Mouse (Mus musculus) myocyte (in vitro differentiated cells): Measurements from ENCODE around the gene Larp4. TPM values are rescaled to one million over a fixed set of nuclear protein-coding genes. Genes with fewer than 3 reads are reported as not detected.
A peak's percentile ranks its signal among the peaks of the same experiment; 100 is the strongest.
"Not testable (repeated sequence)": the region's sequence is repeated elsewhere in the genome, so short reads cannot be mapped to it uniquely, and the experiment has no call there.

ENCODE experiments used
- H3K27me3 ChIP-seq: one replicate; pipeline ENCODE4 v1.6.1; 2011; ENCODE audit not compliant: control insufficient read depth, insufficient read depth, insufficient read length
- H3K36me3 ChIP-seq: one replicate; pipeline ENCODE4 v1.6.1; 2011; ENCODE audit not compliant: control insufficient read depth, insufficient read depth
- H3K4me2 ChIP-seq: one replicate; pipeline ENCODE4 v1.6.1; 2011; ENCODE audit warnings: low read depth, control low read depth
- H3K4me3 ChIP-seq: one replicate; pipeline ENCODE4 v1.5.1; 2011; ENCODE audit warnings: mild to moderate bottlenecking, control low read depth, moderate library complexity
- H3K79me2 ChIP-seq: one replicate; pipeline ENCODE4 v1.6.1; 2011; ENCODE audit not compliant: control insufficient read depth, insufficient read depth
- H3ac ChIP-seq: one replicate; pipeline ENCODE4 v1.6.1; 2011; ENCODE audit not compliant: control insufficient read depth, insufficient read length
- CEBPB ChIP-seq: IDR thresholded peaks from 2 replicates; pipeline ENCODE4 v1.6.1; 2011; ENCODE audit warnings: mild to moderate bottlenecking, moderate library complexity; ENCODE audit not compliant: poor library complexity, insufficient read depth, severe bottlenecking
- E2F4 ChIP-seq: IDR thresholded peaks from one replicate; pipeline ENCODE4 v1.6.1; 2011; ENCODE audit warnings: mild to moderate bottlenecking, control low read depth, moderate library complexity; ENCODE audit not compliant: insufficient read depth
- MAX ChIP-seq: IDR thresholded peaks from one replicate; pipeline ENCODE4 v1.6.1; 2011; ENCODE audit warnings: low read depth, mild to moderate bottlenecking, control low read depth
- MYOD1 ChIP-seq, 3 experiments: IDR thresholded peaks; one replicate each; pipeline ENCODE4 v1.6.1; 2011; ENCODE audit warnings: control low read depth in 2 of 3, low read depth in 2 of 3, mild to moderate bottlenecking in 2 of 3, moderate library complexity in 1 of 3; ENCODE audit not compliant: insufficient read length in 2 of 3, control insufficient read depth in 1 of 3
- MYOG ChIP-seq, 3 experiments: IDR thresholded peaks; one replicate each; pipeline ENCODE4 v1.6.1; 2011; ENCODE audit warnings: control low read depth in 2 of 3, low read depth in 2 of 3, mild to moderate bottlenecking in 2 of 3; ENCODE audit not compliant: insufficient read length in 2 of 3, control insufficient read depth in 1 of 3, insufficient read depth in 1 of 3
- POLR2A ChIP-seq: IDR thresholded peaks from one replicate; pipeline ENCODE4 v1.6.1; 2011; ENCODE audit warnings: low read depth, mild to moderate bottlenecking, control low read depth, moderate library complexity; ENCODE audit not compliant: insufficient read length
- POLR2AphosphoS2 ChIP-seq: IDR thresholded peaks from one replicate; pipeline ENCODE4 v1.6.1; 2011; ENCODE audit warnings: low read depth, control low read depth; ENCODE audit not compliant: insufficient read length
- REST ChIP-seq: IDR thresholded peaks from one replicate; pipeline ENCODE4 v1.6.1; 2011; ENCODE audit warnings: mild to moderate bottlenecking, control low read depth, moderate library complexity; ENCODE audit not compliant: insufficient read depth, insufficient read length
- SRF ChIP-seq: IDR thresholded peaks from one replicate; pipeline ENCODE4 v1.6.1; 2011; ENCODE audit warnings: low read depth; ENCODE audit not compliant: control insufficient read depth, insufficient read length
- TCF12 ChIP-seq: IDR thresholded peaks from one replicate; pipeline ENCODE4 v1.6.1; 2011; ENCODE audit warnings: mild to moderate bottlenecking, control low read depth; ENCODE audit not compliant: poor library complexity, insufficient read depth, severe bottlenecking
- TCF3 ChIP-seq: IDR thresholded peaks from one replicate; pipeline ENCODE4 v1.6.1; 2011; ENCODE audit warnings: low read depth, control low read depth; ENCODE audit not compliant: insufficient read length
- USF1 ChIP-seq: IDR thresholded peaks from one replicate; pipeline ENCODE4 v1.6.1; 2011; ENCODE audit warnings: low read depth, mild to moderate bottlenecking, control low read depth, moderate library complexity
- polyA plus RNA-seq: library from polyadenylated mRNA; unstranded; fragments of >200 nt; fragmentation: generic; extraction: Trizol; gene quantifications from one replicate; pipeline ENCODE4 v1.2.1, GENCODE M21; 2012; ENCODE audit warnings: missing spikeins

The Larp4 gene
- polyA plus RNA-seq, 1 experiment = 15.9 TPM

GRCm38 (mm10) chr15:99970606-99971005 lies 741 bp downstream of the Larp4 start:
- H3ac ChIP-seq = no peak overlapping the region
- peaks cover 16% of the 10 kb centered on the region for H3K27me3 ChIP-seq
- H3K4me3 ChIP-seq = no peak overlapping the region
- H3K79me2 ChIP-seq = peaks cover 24% of the 10 kb centered on the region
- H3K36me3 ChIP-seq = no peaks in the 10 kb centered on the region
- H3K4me2 ChIP-seq = no peak overlapping the region
- no peak for TF ChIP-seq TCF12
- TF ChIP-seq MYOD1 (IDR thresholded peaks at IDR 0.05; ENCODE audit: control insufficient read depth in 1 of 3, insufficient read length in 2 of 3, low read depth in 2 of 3) = no peak
- no peak for TF ChIP-seq USF1
- no peak for TF ChIP-seq SRF
- TF ChIP-seq MYOG (IDR thresholded peaks at IDR 0.05; ENCODE audit: control insufficient read depth in 1 of 3, insufficient read depth in 1 of 3, insufficient read length in 2 of 3, low read depth in 2 of 3) = no peak

GRCm38 (mm10) chr15:99972361-99972988 lies 2.6 kb downstream of the Larp4 start:
- peak overlapping the region; percentile 88 for H3K4me3 ChIP-seq
- H3K36me3 ChIP-seq = no peaks in the 10 kb centered on the region
- H3ac ChIP-seq = peak overlapping the region; percentile 89
- TF ChIP-seq MYOG (IDR thresholded peaks at IDR 0.05; ENCODE audit: control insufficient read depth in 1 of 3, insufficient read depth in 1 of 3, insufficient read length in 2 of 3, low read depth in 2 of 3) (peak in 2 of 3 experiments; percentile 76 to 83), TCF3 (no peak), POLR2A (peak; percentile 83), CEBPB (no peak), POLR2AphosphoS2 (peak; percentile 88), MAX (peak; percentile 28), MYOD1 (IDR thresholded peaks at IDR 0.05; ENCODE audit: control insufficient read depth in 1 of 3, insufficient read length in 2 of 3, low read depth in 2 of 3) (peak in 2 of 3 experiments; percentile 46 to 59)
- peaks cover 43% of the 10 kb centered on the region for H3K79me2 ChIP-seq
- peak overlapping the region; percentile 72 for H3K4me2 ChIP-seq
- H3K27me3 ChIP-seq = peaks cover under 1% of the 10 kb centered on the region

GRCm38 (mm10) chr15:99972989-99973911 lies 3.4 kb downstream of the Larp4 start:
- TF ChIP-seq TCF12 (no peak), MYOG (IDR thresholded peaks at IDR 0.05; ENCODE audit: control insufficient read depth in 1 of 3, insufficient read depth in 1 of 3, insufficient read length in 2 of 3, low read depth in 2 of 3) (peak in 1 of 3 experiments; percentile 38), POLR2AphosphoS2 (peak; percentile 38), POLR2A (peak; percentile 52)
- Histone ChIP-seq H3ac (peak overlapping the region; percentile 89), H3K36me3 (no peaks in the 10 kb centered on the region), H3K4me2 (peak overlapping the region; percentile 99), H3K4me3 (peak overlapping the region; percentile 88), H3K27me3 (no peaks in the 10 kb centered on the region), H3K79me2 (peaks cover 51% of the 10 kb centered on the region)

- TF ChIP-seq MAX (no peak), USF1 (no peak), POLR2AphosphoS2 (no peak), REST (no peak), TCF12 (no peak), POLR2A (no peak), MYOG (IDR thresholded peaks at IDR 0.05; ENCODE audit: control insufficient read depth in 1 of 3, insufficient read depth in 1 of 3, insufficient read length in 2 of 3, low read depth in 2 of 3) (no peak), TCF3 (no peak), CEBPB (no peak), SRF (no peak), E2F4 (no peak), MYOD1 (IDR thresholded peaks at IDR 0.05; ENCODE audit: control insufficient read depth in 1 of 3, insufficient read length in 2 of 3, low read depth in 2 of 3) (no peak)
- peak overlapping the region; percentile 99 for H3K4me2 ChIP-seq
- no peak overlapping the region for H3ac ChIP-seq
- H3K27me3 ChIP-seq = no peaks in the 10 kb centered on the region
- H3K36me3 ChIP-seq = no peaks in the 10 kb centered on the region
- H3K79me2 ChIP-seq = peaks cover 65% of the 10 kb centered on the region
- peak overlapping the region; percentile 88 for H3K4me3 ChIP-seq
Measured at GRCm38 (mm10) chr15:99974476-99975220, 4.8 kb downstream of the Larp4 start.

- H3K4me2 ChIP-seq, H3K27me3 ChIP-seq, H3ac ChIP-seq, H3K36me3 ChIP-seq, H3K4me3 ChIP-seq: not testable (repeated sequence)
- peaks cover 80% of the 10 kb centered on the region for H3K79me2 ChIP-seq
Measured at GRCm38 (mm10) chr15:99976121-99976520, 6.3 kb downstream of the Larp4 start.
